Mouse (Mus musculus) G1E (cell line): ENCODE measurements at regions not wholly inside any gene's neighbourhood (a gene's known extent, or its start where the extent isn't known, plus 50 kb on each side); places are given as distances from the start of the nearest gene placed in this dataset.

ENCODE experiments used
- GATA1 ChIP-seq: IDR thresholded peaks from 2 replicates; pipeline ENCODE4 v1.6.1; 2012; ENCODE audit warnings: borderline replicate concordance, low read length, inconsistent platforms, mixed read lengths
- TAL1 ChIP-seq: conservative IDR thresholded peaks from 2 replicates; pipeline ENCODE4 v1.6.1; 2012; ENCODE audit warnings: low read depth, low read length, inconsistent platforms, mixed read lengths

DNA sequence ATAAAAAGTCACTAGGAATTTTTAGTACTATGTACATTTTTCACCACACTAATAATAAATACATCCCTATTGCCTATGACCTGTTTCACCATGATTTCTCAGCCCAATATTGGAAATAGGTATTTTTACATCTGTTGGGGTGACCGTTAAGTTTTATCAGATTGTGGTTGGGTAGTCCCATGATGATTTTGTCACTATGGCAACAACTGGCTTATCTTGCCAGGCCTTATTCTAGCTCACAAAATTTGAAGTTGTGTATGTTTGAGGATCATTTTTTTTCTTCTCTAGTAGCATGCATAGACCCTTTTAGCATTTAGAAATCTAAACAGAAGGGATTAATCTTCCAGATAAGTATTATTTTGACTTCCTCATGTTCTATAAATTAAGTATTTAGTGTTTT is 1211.1 kb upstream of the Pcdh17 start:
- TF ChIP-seq TAL1, result peak; percentile 32
- TF ChIP-seq GATA1, result no peak
